Mouse (Mus musculus): ENCODE data around the gene Atp1a1. TPM values are rescaled to one million over a fixed set of nuclear protein-coding genes. Genes with fewer than 3 reads are reported as not detected.

Atp1a1 gene
- 400 to 470 TPM (median 447 TPM) in 3 replicates for total RNA-seq (2017)

DNA sequence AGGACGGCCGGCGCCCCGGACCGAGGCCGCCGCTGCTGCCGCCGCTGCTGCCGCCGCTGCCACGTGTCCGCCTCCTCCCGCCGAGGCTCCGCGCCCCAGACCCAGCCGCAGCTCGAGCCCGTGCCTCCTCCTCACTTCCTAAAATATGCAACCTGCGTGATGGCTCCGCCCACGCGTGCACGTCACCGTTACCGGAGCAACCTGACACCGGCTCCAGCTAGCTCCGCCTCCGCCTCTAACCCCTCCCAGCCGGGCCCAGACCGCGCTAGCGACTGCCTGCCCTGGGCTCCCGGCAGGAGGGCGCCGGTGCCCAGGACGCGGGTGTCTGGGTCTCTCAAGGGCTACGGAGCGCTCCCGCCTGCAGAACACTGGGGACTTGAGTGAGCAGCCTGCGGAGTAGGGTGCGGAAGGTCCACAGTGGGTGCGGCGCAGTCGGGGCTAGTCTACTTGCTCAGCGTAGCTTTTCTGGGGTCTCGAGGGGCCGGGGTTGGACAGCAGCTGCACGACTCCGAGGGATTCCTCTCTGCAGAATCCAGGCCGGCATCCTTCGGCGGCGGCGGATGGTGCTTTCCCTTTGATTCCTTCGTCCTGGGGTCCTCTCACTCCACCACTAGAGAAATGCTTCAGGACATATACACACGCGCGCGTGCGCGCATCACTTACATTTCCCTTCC, at the start of gene Atp1a1:
TSS of gene Atp1a1 (minus strand) at position 135 of the 674 bp plus-strand sequence.
- peak; percentile 90 for ATAC-seq (replicated peaks; ENCODE audit: insufficient number of reproducible peaks, low FRiP score, low TSS enrichment, poor library complexity, severe bottlenecking)

GRCm38 (mm10) chr3:101653446-101653845, 49.0 kb upstream of the Atp1a1 start:
- ATAC-seq (replicated peaks; ENCODE audit: insufficient number of reproducible peaks, low FRiP score, low TSS enrichment, poor library complexity, severe bottlenecking) = no peak

DNA sequence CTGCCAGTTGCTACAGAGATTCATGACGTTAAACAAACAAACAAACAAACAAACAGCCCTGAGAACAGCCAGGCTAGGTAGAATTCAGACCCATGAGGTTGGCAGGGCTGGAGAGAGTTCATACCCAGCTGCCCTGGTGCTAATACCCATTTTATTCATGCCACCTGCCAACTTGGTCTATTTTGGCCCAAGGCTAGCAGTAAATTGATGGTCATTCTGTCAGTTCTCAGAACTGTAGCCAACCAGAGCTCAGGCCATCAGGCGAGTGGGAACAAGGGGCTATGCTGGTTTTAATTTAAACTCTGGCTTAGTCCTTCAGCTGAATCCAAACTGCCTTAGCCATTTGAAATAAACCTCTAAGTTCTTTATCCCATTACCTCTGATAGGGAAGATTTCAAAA, 48.5 kb upstream of the Atp1a1 start:
- no peak for ATAC-seq (replicated peaks; ENCODE audit: insufficient number of reproducible peaks, low FRiP score, low TSS enrichment, poor library complexity, severe bottlenecking)

DNA sequence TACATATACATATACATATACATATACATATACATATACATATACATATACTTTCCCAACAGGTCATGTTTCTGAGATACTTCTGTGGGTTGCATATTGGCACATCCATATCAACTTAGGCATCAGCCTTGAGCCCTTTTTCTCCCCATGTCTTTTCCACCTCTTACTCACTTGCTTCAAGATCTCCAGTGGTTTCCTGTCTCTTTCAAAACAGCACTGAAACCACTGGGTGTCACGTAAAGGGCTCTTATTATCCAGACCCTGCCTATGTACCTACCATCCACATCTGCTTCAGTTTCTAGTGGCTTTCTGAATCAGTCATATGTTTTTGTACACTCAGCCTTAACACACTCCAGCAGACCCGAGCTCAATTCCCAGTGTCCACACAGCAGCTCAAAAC, 45.8 kb upstream of the Atp1a1 start:
- no peak for ATAC-seq (replicated peaks; ENCODE audit: insufficient number of reproducible peaks, low FRiP score, low TSS enrichment, poor library complexity, severe bottlenecking)

DNA sequence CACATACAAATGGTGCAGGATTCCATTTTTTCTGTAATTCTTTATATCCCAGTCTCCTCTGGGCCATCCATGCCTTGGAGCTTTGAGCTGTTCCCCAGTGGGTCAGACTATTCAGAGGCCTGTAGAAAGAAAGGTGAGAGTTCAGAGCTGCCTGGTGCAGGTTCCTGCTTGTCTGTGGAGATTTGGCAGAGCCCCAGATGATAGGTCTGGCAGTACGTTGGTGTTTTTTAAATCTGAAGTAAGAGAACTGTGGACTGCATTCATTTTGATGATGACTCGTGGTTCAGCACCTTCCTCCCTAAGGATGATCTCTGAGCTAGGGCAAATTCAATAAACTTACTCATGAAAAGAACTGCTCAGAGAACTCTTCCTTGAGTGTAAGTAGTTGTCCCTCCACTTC, 44.8 kb upstream of the Atp1a1 start:
- no peak for ATAC-seq (replicated peaks; ENCODE audit: insufficient number of reproducible peaks, low FRiP score, low TSS enrichment, poor library complexity, severe bottlenecking)

GRCm38 (mm10) chr3:101648096-101648793, 43.8 kb upstream of the Atp1a1 start:
- no peak; the same call in 1 of the 2 replicates for ATAC-seq (replicated peaks; ENCODE audit: insufficient number of reproducible peaks, low FRiP score, low TSS enrichment, poor library complexity, severe bottlenecking)

- no peak for ATAC-seq (replicated peaks; ENCODE audit: insufficient number of reproducible peaks, low FRiP score, low TSS enrichment, poor library complexity, severe bottlenecking)
Measured at GRCm38 (mm10) chr3:101646806-101647205, 42.3 kb upstream of the Atp1a1 start.

GRCm38 (mm10) chr3:101645569-101646106, 41.2 kb upstream of the Atp1a1 start:
- ATAC-seq (replicated peaks; ENCODE audit: insufficient number of reproducible peaks, low FRiP score, low TSS enrichment, poor library complexity, severe bottlenecking) = no peak

DNA sequence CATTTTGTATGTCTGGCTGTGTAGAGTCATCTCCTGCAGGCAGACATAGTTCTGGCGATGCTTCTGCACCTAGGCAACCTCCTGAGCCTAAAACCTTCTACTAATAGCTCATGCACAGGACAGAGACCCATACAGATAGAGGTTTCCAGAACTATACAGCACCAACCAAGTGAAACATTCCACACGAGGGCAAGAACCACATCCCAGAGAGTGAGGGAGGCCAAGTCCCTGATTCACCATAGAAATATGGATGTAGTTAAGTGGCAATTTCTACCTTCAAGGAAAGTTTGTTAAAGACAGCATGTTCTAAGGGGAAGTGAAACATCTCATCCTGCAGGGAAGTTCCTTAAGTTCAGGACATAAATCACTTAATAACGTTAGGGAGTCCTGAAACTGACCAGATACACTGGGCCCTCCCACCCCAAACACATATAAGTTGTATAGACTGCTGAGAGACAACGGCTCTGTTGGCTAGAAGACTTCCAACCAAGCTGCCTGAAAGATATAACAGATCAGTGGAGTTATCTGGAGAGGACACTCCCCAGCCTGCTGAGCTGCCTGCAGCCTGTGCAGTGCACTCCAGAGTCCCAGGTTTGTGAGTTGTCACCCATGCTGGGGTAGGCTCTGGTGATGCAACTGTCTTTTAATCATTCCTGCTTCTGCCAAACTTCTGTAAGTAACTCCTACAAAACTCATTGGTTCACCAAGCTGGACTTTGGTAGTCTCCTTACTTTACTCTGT, 39.7 kb upstream of the Atp1a1 start:
- no peak for ATAC-seq (replicated peaks; ENCODE audit: insufficient number of reproducible peaks, low FRiP score, low TSS enrichment, poor library complexity, severe bottlenecking)

DNA sequence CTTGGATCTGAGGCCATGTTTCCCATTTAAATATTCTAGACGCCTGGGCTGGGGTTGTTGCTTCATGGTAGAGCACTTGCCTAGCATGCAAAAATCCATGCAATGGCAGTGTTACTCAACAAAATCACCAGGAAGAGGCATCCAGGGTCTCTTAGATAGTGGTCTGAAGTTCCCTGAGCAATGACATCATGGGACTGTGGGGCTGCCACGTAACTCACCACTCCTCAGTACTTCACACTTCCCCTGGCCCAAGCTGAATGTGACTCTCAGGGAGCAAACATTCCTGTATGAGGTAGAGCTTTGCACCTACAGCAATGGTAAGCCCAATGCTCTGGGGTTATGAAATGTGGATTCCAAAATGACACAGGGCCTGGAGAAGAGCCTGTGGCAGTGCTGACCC, 38.8 kb upstream of the Atp1a1 start:
- ATAC-seq (replicated peaks; ENCODE audit: insufficient number of reproducible peaks, low FRiP score, low TSS enrichment, poor library complexity, severe bottlenecking) = no peak

GRCm38 (mm10) chr3:101638223-101638622, 33.7 kb upstream of the Atp1a1 start:
- ATAC-seq (replicated peaks; ENCODE audit: insufficient number of reproducible peaks, low FRiP score, low TSS enrichment, poor library complexity, severe bottlenecking) = no peak

DNA sequence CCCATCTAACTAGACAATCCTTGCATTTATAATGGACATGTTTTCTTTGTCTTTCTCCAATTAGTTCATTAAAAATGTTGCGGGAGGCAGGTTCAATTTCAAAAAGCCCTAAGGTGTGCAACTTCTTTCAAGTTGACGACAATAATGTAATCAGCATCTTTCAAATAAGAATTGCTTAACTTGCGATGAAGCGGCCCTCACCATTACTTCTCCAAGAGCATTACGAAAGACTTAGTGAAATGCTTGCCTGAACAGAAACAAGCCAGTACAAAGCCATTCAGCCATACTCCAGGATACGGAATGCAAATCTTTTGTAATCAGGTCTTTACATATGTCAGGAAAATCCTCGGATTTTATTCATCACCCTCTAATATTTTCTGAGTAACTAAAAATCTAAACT, 32.0 kb upstream of the Atp1a1 start:
- ATAC-seq (replicated peaks; ENCODE audit: insufficient number of reproducible peaks, low FRiP score, low TSS enrichment, poor library complexity, severe bottlenecking) = no peak

GRCm38 (mm10) chr3:101636086-101636485, 31.6 kb upstream of the Atp1a1 start:
- no peak for ATAC-seq (replicated peaks; ENCODE audit: insufficient number of reproducible peaks, low FRiP score, low TSS enrichment, poor library complexity, severe bottlenecking)

GRCm38 (mm10) chr3:101634141-101634900, 29.8 kb upstream of the Atp1a1 start:
- no peak for ATAC-seq (replicated peaks; ENCODE audit: insufficient number of reproducible peaks, low FRiP score, low TSS enrichment, poor library complexity, severe bottlenecking)

GRCm38 (mm10) chr3:101628255-101628654, 23.8 kb upstream of the Atp1a1 start:
- no peak for ATAC-seq (replicated peaks; ENCODE audit: insufficient number of reproducible peaks, low FRiP score, low TSS enrichment, poor library complexity, severe bottlenecking)

DNA sequence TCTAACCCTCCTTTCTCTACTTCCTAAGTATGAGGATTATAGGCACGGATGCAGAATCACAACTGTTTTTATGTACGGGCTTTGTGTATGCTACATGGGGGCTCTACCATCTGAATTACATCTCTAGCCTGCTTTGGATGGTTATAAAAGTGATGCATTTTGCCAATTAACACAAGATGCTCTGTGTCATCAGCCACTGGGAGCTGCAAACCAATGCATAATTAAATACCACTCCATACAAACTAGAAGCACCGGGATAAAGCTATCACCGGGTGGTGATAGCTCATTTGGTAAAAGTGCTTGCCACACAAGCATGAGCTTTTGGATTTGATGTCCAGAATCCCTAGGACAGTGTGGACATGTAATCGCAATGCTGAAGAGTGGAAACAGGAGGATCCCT, 19.8 kb upstream of the Atp1a1 start:
- no peak for ATAC-seq (replicated peaks; ENCODE audit: insufficient number of reproducible peaks, low FRiP score, low TSS enrichment, poor library complexity, severe bottlenecking)

DNA sequence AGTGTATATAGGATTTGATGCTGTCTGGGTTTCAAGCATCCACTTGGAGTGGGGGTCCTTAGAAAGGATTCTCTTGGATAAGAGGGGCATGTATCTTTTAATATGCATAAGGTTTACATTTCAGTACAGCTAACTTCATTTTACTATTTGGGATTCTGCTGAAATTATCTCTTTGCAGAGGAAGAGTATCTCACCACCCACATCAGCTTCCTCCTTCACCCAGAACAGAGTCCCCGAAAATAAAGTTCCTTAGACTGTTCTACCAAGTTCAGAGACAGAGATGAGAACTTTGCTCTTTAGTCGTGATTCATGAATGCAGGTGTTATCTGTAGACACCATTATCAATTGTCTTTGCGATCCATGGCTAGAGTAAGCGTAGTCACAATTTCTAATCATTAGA, 14.5 kb upstream of the Atp1a1 start:
- ATAC-seq (replicated peaks; ENCODE audit: insufficient number of reproducible peaks, low FRiP score, low TSS enrichment, poor library complexity, severe bottlenecking) = no peak

GRCm38 (mm10) chr3:101618505-101618904, 14.0 kb upstream of the Atp1a1 start:
- no peak for ATAC-seq (replicated peaks; ENCODE audit: insufficient number of reproducible peaks, low FRiP score, low TSS enrichment, poor library complexity, severe bottlenecking)

DNA sequence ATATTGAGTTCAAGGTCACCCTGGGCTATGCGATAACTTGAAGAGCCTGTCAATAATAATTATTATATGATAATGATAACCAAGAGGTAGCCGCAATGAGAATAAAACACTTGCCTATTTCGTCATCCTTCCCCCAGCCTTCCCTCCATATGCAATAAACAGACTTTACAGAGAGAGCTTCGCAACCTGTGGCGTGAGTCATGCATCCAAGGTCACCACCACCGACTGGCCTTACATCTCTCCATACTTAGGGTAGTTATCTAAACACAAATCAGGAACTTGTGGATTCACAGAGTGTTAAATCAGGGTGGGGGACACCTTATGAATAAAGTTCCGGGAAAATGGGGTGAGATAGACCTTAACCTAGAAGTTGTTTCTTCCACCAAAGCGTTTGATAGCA, 13.0 kb upstream of the Atp1a1 start:
- ATAC-seq (replicated peaks; ENCODE audit: insufficient number of reproducible peaks, low FRiP score, low TSS enrichment, poor library complexity, severe bottlenecking) = peak; percentile 56; the same call in 1 of the 2 replicates

Data from monocyte, adult 5-6 weeks (primary cell).